Mouse (Mus musculus) midbrain, embryonic 11.5 days (tissue): ENCODE measurements around the gene Rpl10a. TPM values are rescaled to one million over a fixed set of nuclear protein-coding genes. Genes with fewer than 3 reads are reported as not detected.
"Not testable (repeated sequence)": the region's sequence is repeated elsewhere in the genome, so short reads cannot be mapped to it uniquely, and the experiment has no call there.

Experiments used
- ATAC-seq: fragments of 200-750 bp; cut with Nextera tagmentation; 2 replicates; pipeline ENCODE4 v1.8.0; 2017; ENCODE audit warnings: moderate TSS enrichment, moderate library complexity; ENCODE audit not compliant: low FRiP score
- DNase-seq: peaks from one replicate; pipeline ENCODE4 v3.0.0; 2015; ENCODE audit warnings: low spot score; ENCODE audit errors: missing footprints
- H3K27ac ChIP-seq: fragments of 300-500 bp; sonication (generic); 2 replicates; pipeline ENCODE4 v1.5.1; 2014; ENCODE audit warnings: low read depth, low read length
- H3K27me3 ChIP-seq: fragments of 300-500 bp; sonication (generic); 2 replicates; pipeline ENCODE4 v1.6.1; 2014; ENCODE audit warnings: mild to moderate bottlenecking, low read length, moderate library complexity, mixed read lengths; ENCODE audit not compliant: control insufficient read depth, insufficient read depth
- H3K36me3 ChIP-seq: fragments of 300-500 bp; sonication (generic); 2 replicates; pipeline ENCODE4 v1.6.1; 2014; ENCODE audit warnings: mild to moderate bottlenecking, low read length, moderate library complexity, mixed read lengths; ENCODE audit not compliant: control insufficient read depth, insufficient read depth
- H3K4me1 ChIP-seq: fragments of 300-500 bp; sonication (generic); 2 replicates; pipeline ENCODE4 v1.6.1; 2014; ENCODE audit warnings: low read length; ENCODE audit not compliant: control insufficient read depth, insufficient read depth
- H3K4me2 ChIP-seq: fragments of 300-500 bp; sonication (generic); 2 replicates; pipeline ENCODE4 v1.6.1; 2014; ENCODE audit warnings: mild to moderate bottlenecking, moderate library complexity
- H3K4me3 ChIP-seq: fragments of 300-500 bp; sonication (generic); 2 replicates; pipeline ENCODE4 v1.5.1; 2014; ENCODE audit warnings: low read depth, low read length
- H3K9ac ChIP-seq: fragments of 300-500 bp; sonication (generic); 2 replicates; pipeline ENCODE4 v1.6.1; 2014; ENCODE audit warnings: low read length
- H3K9me3 ChIP-seq: fragments of 300-500 bp; sonication (generic); 2 replicates; pipeline ENCODE4 v1.6.1; 2016; ENCODE audit warnings: low read length; ENCODE audit not compliant: control insufficient read depth
- WGBS: fragments of 180-500 bp; shearing (Covaris S2); extraction: QIAGEN DNeasy Blood & Tissue Kit; methylation state at CpG from one replicate; pipeline ENCODE4 v1.1.7; 2014; 5-methylcytosine and 5-hydroxymethylcytosine counted together
- polyA plus RNA-seq: library from polyadenylated mRNA; unstranded; fragments of >200 nt; fragmentation: Nextera tagmentation; extraction: Ambion mirVana; gene quantifications from 2 replicates; pipeline ENCODE4 v1.2.1, GENCODE M21; 2014

Rpl10a gene
- polyA plus RNA-seq, 1 experiment from 2014 or later: 471 TPM

DNA sequence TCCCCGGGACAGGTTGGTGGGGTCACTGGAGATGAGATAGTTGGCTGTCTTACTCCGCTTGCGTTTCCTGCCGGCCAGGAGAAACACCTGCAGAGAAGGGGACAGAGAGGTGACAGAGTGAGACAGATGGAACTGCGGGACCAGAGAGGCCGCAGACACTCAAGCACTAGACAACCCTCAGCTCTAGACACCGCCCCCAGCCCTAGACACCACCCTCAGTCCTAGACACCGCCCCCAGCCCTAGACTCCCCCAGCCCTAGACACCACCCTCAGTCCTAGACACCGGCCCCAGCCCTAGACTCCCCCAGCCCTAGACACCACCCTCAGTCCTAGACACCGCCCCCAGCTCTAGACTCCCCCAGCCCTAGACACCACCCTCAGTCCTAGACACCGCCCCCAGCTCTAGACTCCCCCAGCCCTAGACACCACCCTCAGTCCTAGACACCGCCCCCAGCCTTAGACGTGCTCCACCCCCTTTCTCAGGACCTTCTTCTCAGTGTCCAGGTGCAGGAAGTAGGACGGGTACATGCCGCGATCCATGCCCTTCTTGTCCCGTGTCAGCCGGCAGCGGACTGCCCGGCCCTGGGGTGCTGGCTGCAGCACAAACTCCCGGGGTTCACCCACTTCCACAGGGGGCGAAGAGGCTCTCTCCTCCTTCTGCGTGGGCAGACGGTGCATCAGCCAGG, 30.4 kb downstream of the Rpl10a start:
- not testable (repeated sequence) for H3K27ac ChIP-seq, H3K4me3 ChIP-seq, H3K36me3 ChIP-seq, H3K4me2 ChIP-seq, H3K9me3 ChIP-seq, DNase-seq, ATAC-seq, H3K9ac ChIP-seq
- peaks cover 13% of the 10 kb centered on the region for H3K4me1 ChIP-seq
- peaks cover 29% of the 10 kb centered on the region for H3K27me3 ChIP-seq
- WGBS: 15% methylated on average over 23 of the region's 24 CpGs

DNA sequence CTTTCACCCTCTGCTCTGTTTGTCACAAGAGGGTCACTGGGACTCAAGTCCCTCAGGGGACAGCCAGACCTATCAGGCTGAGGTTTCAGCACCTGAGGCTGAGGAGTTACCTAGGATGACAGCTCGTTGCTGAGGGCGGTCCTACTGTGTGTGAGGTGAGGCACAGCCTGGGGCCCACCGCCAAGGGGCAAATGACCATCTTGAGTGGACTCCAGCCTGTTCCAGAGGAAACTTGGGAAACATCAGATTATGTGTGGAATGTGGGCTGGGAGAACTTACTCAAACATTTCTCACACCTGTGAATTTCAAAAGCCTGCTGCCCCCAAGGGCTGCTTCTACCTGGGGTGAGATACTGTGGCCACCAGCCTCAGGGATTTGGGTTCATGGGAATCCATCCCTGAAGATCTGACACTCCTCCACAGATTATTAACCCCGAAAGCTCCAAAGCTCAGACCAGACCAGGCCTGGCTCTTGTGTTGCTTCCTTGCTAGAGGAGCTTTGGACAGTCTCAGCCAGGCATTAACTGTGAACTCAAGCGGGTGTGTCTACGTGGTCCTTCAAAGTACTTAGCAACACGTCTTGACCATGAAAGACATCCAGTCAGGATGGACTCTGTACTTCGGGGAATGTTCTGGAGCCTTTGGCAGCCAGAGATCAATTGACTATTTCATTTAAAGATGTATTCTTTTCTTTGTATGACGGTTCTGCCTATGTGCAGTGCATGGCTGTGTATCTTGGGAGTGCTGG, 32.4 kb downstream of the Rpl10a start:
- no peak for ATAC-seq
- peaks cover 47% of the 10 kb centered on the region for H3K27me3 ChIP-seq
- DNase-seq: no peak
- H3K4me3 ChIP-seq: no peak overlapping the region
- 84% methylated on average over 9 of the region's 9 CpGs for WGBS
- no peaks in the 10 kb centered on the region for H3K9me3 ChIP-seq
- no peak overlapping the region for H3K27ac ChIP-seq
- H3K4me2 ChIP-seq: no peak overlapping the region
- no peaks in the 10 kb centered on the region for H3K36me3 ChIP-seq
- no peak overlapping the region for H3K9ac ChIP-seq
- H3K4me1 ChIP-seq: peaks cover 22% of the 10 kb centered on the region

DNA sequence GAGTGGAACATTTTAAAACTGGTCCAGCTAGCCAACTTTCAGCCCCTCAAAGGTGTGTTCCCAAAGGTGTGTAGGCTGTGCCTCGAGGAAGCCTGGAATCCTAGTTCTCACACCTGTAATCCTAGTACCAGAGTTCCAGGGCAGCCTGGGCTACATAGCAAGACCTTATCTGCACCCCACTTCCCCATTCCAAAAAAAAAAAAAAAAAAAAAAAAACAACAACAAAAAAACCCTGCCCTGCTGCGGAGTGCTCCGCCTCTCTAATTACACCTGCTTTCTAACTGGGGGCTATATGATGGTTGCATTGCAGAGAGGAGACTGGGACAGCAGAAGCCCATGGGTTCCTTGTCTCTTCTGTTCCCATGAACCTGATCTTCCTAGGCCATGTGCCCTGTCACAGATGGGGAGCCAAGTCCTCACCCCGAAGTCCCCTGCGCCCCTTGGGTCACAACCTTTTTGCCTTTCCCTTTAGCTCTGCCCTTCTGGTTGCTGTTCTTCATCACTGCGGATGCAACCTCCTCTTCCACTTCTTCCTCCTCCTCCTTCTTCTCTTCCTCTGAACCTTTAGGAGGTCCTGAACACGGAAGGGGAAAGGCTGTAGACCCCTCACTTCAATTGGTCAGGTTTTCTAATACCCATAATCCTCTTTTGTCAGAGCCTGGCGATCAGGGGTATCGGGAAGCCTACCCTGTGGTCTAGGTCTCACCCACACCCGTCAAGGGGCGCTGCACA, 33.8 kb downstream of the Rpl10a start:
- ATAC-seq (no peak), DNase-seq (peak; percentile 90)
- H3K4me1 ChIP-seq: peaks cover 22% of the 10 kb centered on the region
- no peak overlapping the region for H3K27ac ChIP-seq
- H3K27me3 ChIP-seq: peaks cover 47% of the 10 kb centered on the region
- H3K9ac ChIP-seq: peak overlapping the region; percentile 54
- 35% methylated on average over 11 of the region's 11 CpGs for WGBS
- H3K9me3 ChIP-seq: no peaks in the 10 kb centered on the region
- no peaks in the 10 kb centered on the region for H3K36me3 ChIP-seq
- peak overlapping the region; percentile 30 for H3K4me3 ChIP-seq
- H3K4me2 ChIP-seq: peak overlapping the region; percentile 64

DNA sequence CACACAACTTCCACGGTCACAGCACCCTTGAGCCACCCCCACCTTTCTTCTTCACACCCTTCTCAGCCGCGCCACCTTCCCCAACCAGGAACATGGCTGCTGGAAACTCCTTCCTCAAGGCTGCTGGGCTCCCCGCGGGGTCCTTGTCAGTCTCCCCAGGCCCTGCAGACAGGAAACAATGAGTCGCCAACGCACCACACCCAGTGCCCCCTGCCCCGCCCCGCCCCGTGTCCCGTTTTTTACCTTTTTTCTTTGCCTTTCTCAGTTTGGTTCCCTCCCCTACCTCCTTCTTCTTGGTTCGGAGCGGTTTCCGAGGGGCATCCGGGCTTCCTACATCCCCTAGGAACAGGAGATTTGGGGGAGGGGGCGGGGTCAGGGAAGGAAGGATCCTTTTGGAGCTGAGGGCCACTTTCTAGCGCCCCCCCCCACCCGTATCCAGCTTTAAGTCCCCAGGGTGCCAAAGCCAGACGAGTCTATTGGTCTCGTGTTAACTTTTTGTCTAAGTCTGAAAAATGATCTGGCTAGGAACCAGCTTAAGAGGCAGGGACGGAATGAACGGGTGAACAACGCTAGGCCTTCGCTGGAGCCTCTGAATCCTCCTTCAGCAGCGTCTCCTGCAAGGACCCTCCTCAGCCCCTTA, 34.5 kb downstream of the Rpl10a start:
- Histone ChIP-seq H3K4me2 (peak overlapping the region; percentile 64), H3K36me3 (no peaks in the 10 kb centered on the region), H3K4me3 (peak overlapping the region; percentile 30), H3K9me3 (no peaks in the 10 kb centered on the region), H3K27ac (no peak overlapping the region), H3K4me1 (peaks cover 22% of the 10 kb centered on the region), H3K27me3 (peaks cover 47% of the 10 kb centered on the region), H3K9ac (peak overlapping the region; percentile 54)
- DNase-seq (peak; percentile 96), ATAC-seq (peak; percentile 38; the same call in 1 of the 2 replicates)
- WGBS: under 1% methylated on average over 25 of the region's 25 CpGs

DNA sequence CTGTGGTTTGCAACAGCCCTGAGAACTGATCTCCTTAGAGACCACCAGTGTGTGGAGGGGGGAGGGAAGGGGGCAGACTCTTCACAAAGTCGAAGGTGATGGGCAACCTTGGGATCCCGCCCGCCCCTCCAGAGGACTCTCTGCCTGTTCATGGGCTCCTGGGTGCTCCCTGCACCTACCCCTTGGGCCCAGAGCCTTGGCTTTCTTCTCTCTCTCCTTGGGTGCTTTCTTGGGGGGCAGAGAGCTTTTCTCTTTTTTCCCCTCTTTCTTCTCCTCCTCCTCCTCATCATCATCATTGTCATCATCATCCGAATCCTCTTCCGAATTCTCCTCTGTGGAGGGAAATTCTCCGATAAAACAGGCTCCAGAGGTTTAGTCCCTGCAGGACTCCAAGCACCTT, 35.2 kb downstream of the Rpl10a start:
- DNase-seq (peak; percentile 90), ATAC-seq (no peak)
- Histone ChIP-seq H3K4me3 (no peak overlapping the region), H3K27me3 (peaks cover 44% of the 10 kb centered on the region), H3K4me2 (peak overlapping the region; percentile 64; the same call in 1 of the 2 replicates), H3K9me3 (no peaks in the 10 kb centered on the region), H3K36me3 (no peaks in the 10 kb centered on the region), H3K9ac (no peak overlapping the region), H3K4me1 (peaks cover 22% of the 10 kb centered on the region), H3K27ac (no peak overlapping the region)
- 4% methylated on average over 6 of the region's 6 CpGs for WGBS

DNA sequence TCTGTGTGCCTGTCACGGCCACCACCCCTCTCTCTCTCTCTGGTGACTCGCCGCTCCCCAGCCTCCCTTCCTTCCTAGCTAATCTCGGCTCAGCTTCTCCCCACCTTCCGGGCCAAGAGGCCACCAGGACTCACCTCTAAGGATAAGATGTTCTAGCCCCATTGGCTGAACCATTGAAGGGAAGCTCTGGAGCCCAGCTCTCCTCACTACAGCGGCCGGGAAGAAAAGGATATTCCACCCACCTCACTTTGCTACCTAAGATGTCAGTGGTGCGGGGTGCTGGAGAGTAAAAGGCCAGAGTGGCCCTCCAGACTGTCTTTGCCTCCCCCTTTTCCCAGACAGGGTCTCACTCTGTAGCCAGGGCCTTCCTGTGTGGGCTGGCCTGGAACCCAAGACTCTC, 36.9 kb downstream of the Rpl10a start, which contains the start of gene Tulp1:
Gene Tulp1 (minus strand): TSS at position 101 of the 400 bp plus-strand sequence.
- Histone ChIP-seq H3K4me2 (peak within 1 kb of the TSS; percentile 30), H3K9me3 (no peaks in the 10 kb centered on the region), H3K27me3 (peaks cover 35% of the 10 kb centered on the region), H3K4me3 (peak within 1 kb of the TSS; percentile 20), H3K36me3 (no peaks in the 10 kb centered on the region), H3K27ac (no peak within 1 kb of the TSS), H3K4me1 (peaks cover 22% of the 10 kb centered on the region), H3K9ac (peak within 1 kb of the TSS; percentile 22; the same call in 1 of the 2 replicates)
- 14% methylated on average over 8 of the region's 8 CpGs for WGBS
- DNase-seq (no peak), ATAC-seq (no peak)

DNA sequence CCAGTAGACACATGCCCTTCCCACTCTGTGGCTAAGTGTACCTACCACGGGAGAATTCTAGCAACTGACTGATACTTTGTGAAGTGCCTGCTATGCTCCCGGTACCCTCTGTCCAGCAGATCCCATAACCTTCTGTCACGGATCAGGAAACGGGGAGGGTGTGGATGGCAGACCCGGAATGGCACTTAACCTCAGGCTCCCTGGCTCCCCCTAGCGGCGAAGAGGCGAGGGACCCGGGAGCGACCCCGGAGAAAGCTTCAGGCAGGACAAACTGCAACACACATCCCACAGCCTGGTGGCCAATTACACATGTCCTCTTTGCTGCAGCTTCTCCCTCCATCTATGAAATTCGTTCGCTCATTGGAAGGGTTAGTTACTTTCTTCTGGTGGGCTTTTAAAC, 40.2 kb downstream of the Rpl10a start:
- Histone ChIP-seq H3K4me3 (no peak overlapping the region), H3K9ac (no peak overlapping the region), H3K4me2 (no peak overlapping the region), H3K27me3 (peaks cover 21% of the 10 kb centered on the region), H3K36me3 (no peaks in the 10 kb centered on the region), H3K9me3 (no peaks in the 10 kb centered on the region), H3K27ac (no peak overlapping the region), H3K4me1 (peaks cover 10% of the 10 kb centered on the region)
- DNase-seq (peak; percentile 95), ATAC-seq (no peak)
- WGBS: 5% methylated on average over 13 of the region's 13 CpGs

DNA sequence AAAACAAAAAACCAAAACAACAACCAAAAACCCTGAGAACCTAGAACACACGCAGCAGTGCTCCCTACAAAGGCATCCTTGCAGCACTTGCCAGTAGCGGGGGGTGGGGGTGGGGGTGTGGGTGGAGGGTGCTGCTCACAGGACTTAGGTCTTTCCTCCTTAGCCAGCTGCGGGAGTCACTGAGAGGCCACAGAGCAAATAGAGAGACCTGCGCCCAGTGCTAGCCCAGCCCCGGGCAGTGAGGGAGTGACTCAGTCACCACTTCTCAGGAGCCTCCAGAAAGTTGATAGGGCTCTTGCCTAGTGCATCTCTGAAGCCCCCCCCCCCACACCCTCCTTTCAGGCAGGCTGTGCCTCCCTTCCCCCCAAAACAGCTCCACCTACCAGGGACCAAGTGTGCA, 40.8 kb downstream of the Rpl10a start:
- WGBS: 81% methylated on average over 5 of the region's 5 CpGs
- Histone ChIP-seq H3K27me3 (peaks cover 15% of the 10 kb centered on the region), H3K27ac (no peak overlapping the region), H3K9me3 (no peaks in the 10 kb centered on the region), H3K4me1 (peaks cover 5% of the 10 kb centered on the region), H3K4me3 (no peak overlapping the region), H3K36me3 (no peaks in the 10 kb centered on the region), H3K4me2 (no peak overlapping the region), H3K9ac (no peak overlapping the region)
- no peak for ATAC-seq
- DNase-seq: no peak
